Mouse (Mus musculus) thymus, postnatal 14 days (tissue): ENCODE results near the gene Scn8a.

Experiments used
- DNase-seq: peaks from one replicate; pipeline ENCODE4 v3.0.0; 2021

The Scn8a gene

DNA sequence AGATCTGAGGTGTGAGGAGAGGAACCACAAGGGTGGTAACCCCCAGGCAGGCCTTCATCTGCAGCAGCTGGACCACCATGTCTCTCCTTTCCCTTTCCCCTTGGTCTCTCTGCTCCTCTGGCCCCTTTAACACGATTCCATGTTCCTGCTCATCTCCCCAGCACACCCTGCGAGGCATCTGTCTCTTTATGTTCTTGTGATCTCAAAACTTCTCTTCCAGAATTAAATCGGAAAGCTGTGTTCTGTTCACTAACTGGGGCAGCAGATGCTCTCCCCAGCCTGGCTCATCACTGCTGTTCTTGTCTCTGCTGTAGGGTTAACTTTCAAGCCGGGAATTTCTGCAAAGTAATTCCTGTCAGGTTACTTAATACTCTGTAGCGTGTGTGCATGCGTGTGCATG is 91.3 kb downstream of the Scn8a start:
- DNase-seq, result no peak

DNA sequence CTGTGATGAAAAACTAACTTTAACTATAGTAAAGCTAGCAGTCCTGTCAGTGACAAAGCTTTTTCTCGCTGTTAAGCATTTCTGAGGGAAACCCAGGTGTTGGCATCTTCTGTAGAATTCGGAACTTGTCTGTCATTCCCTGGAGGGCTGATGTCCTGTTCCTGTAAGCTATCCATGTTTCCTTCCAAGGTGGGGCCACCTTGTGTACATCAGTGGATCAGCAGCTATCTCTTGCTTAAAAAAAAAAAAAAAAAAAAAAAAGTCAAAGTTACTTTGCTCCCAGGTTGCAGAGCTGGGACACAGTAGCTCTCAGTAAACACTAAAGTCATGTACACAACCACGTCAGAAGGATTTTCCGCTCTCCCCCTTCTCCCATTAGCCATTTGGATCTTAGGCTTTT is 91.9 kb downstream of the Scn8a start:
- no peak for DNase-seq

DNA sequence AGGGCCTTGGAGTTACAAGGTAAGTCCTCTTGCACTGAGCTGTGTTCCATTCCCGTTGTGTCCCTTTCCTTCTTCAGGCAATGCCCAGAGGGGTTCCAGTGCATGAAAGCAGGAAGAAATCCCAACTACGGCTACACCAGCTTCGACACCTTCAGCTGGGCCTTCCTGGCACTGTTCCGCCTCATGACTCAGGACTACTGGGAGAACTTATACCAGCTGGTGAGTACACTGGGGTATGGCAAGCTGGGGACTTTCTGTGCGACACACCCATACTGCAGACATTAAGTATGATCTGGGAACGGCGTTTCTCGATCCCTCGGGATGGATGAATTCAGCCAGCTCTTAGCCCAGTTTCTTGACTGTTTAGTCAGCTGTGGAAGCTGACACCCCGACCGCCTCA is 101.8 kb downstream of the Scn8a start:
- DNase-seq, result no peak

DNA sequence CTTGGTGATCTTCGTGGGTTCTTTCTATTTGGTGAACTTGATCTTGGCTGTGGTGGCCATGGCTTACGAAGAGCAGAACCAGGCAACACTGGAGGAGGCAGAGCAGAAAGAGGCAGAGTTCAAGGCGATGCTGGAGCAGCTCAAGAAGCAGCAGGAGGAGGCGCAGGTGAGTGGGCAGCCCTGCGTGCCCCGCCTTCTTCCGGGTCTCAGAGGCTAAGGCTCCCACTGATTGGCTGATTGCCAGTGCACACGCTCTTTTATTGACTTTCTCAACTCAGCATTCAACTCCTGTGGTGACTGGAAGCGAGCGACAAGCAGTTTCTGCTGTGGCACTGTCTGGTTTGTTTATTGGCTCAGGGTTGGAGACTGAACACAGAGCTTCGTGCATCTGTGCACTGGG is 103.1 kb downstream of the Scn8a start:
- DNase-seq, result peak; percentile 19

DNA sequence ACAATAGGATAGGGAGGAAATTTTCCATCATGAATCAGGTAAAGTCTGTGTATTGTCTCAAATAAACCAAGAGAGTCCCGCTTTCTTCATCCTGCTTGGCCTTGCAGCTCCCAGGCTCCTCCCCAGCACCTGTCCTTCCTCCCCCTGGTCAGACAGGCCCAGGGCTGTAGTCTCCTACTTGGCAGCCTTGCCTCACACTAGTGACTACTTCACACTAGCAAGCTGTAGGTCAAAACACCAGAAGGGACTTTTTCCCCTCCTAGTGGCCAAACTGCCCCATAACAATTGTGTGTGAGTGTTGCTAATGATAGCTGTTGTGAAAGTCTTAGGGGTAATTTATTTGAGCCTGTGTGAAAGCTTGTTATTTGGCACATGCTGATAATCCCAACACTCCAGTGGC is 105.0 kb downstream of the Scn8a start:
- peak; percentile 18 for DNase-seq

DNA sequence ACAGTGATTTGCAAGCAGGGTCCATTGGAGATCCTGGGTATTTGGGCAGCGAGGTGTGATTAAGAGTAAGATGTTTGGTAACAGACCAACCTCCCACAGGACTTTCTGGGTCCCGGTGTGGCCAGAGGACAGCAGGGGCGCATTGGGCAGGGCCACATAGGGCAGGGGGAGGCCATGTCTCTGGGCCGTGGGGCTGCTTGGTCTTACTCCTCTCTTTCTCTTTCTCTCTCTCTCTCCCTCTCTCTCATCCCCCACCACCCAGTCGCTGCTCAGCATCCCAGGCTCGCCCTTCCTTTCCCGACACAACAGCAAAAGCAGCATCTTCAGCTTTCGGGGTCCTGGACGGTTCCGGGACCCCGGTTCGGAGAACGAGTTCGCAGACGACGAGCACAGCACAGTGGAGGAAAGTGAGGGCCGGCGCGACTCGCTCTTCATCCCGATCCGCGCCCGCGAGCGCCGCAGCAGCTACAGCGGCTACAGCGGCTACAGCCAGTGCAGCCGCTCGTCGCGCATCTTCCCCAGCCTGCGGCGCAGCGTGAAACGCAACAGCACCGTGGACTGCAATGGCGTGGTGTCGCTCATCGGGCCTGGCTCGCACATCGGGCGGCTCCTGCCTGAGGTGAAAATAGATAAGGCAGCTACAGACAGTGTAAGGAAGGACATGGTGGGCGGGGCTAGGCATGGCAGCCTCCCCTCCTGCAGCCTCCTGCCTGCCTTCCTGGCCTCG is 113.9 kb downstream of the Scn8a start:
- DNase-seq, result peak; percentile 15

DNA sequence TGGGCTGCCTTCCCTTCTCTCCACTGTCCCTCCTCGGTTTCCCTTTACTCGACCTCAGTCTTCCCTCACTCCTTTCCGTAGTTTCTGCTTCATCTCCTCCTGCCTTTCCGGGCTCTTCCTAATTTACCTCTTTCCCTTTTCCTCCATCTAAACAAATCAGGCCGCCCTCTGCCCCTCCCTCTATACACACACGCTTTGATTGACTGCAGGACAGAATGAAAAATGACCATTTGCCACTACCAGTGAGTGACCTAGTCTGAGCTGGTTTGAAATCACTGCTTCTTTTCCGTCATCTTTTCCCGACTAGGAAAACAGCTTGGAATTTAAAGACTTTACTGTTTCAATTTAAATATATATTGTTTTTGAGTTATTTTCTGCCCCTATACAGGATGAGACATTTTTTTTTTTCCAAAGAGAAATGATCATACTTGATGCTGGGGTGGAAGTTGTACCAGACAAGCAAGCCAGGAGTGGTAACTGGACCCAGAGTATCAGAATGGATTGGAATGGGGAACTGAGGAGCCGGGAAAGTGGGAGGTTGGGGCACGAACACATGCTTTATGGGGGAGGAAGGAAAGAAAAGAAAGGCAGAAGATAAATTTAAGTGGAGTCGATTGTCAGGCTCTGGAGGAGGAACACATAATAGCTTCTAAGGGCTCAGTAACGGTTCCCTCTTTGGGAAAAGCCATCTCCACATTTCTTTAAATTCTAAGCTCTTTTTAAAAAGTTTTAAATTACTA is 114.7 kb downstream of the Scn8a start:
- no peak for DNase-seq

DNA sequence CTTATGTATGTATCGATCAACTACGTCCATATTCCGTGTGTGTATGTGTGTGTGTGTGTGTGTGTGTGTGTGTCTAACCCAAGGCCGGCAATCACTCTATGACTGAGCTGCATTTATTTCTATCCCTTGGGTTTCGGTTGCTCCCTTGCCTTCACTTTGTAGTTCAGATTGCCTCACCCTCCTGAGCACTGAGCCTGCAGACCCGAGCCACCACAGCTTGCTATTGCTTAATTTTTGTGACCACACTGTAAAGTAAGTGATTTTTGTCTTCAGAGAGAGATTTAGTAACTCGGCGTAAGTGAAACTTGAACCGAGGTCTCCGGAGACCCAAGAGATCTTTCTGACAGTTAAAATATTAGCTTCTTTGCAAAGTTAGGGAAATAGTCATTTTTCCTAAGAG is 116.8 kb downstream of the Scn8a start:
- DNase-seq, result no peak

DNA sequence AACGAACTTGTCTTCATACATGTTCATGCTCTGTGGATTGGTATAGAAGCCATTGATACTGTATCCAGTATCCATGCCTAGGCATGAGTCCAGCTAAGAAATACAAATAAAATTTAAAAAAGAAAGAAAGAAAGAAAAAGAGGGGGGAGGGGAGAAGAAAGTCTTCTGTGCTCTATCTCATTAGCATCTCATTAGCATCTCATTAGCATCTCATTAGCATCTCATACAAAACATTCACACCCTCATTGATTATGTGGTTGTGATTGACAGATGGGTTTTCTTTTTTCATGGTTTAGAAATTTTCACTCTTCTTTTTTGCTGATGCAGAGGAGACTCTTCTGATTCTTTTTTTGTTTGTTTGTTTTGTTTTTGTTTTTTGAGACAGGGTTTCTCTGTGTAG is 117.4 kb downstream of the Scn8a start:
- no peak for DNase-seq

DNA sequence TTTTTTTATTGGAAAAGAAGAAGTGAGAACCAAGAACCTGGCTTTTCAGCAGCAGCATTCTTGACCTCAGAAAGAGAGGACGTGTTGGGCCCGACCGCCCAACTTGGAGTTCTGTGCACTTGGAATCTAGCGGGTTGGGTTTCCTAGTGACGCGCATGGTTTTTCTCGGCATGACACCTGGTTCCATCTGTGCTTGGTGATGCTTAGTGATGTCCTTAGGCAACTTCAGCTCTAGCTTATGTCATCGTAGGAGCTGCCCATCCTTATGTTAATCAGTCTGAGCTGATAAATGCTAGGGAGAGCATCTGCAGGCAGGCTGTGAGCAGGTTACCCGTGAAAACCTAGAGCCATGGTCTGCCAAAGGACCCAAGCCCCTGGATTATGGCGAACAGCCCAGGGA is 120.6 kb downstream of the Scn8a start:
- DNase-seq, result no peak

DNA sequence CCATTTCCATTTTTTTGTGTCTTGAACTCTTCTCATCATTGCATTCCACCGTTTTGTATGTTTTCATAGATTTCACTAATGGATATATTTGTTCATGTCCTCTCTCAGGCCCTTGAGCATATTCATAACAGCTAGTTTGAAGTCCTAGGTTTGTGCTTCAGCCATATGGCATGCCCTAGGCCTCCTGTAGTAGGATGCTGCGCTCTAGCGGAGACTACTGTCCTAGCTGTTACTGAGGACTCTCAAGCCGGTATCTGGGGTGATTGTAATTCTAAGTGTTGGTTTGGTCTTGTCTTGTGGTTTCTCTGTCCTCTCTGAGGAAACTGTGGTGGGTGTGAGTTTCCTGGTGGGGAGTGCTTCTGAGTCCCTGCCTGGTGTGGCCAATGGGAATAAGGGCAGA is 127.4 kb downstream of the Scn8a start:
- DNase-seq, result peak; percentile 26

DNA sequence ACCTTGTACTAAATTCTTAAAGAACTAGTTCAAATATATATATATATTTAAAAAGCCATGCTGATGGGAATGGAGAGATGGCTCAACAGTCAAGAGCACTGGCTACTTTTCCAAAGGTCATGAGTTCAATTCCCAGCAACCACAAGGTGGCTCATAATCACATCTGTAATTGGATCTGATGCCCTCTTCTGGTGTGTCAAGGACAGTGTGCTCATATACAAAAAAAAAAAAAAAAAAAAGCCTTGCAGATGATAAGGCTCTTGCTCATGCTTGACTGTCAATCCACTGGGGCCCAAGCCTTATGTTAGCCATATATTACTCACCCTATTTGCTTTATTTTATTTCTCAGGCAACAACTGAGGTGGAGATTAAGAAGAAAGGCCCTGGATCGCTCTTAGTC is 132.0 kb downstream of the Scn8a start:
- DNase-seq, result no peak

DNA sequence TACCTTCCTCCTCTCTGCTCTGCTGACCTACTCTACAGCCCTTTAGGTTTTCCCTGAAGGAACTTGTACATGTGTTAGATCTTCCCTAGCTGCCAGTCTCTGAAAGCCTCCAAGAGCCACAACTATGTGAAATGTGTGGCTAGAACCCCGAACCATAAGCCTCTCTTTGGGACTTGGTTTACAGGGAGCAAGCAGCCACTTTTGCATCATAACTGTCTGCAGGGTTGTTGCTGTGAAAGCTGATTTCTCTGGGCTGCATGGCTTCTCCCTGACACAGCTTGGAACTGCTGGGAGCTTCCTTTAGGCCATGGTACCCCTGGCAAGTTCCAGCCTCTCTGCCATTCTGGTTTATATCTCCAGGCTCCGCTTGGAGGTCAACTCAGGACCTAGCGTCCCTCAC is 132.8 kb downstream of the Scn8a start:
- DNase-seq, result no peak

DNA sequence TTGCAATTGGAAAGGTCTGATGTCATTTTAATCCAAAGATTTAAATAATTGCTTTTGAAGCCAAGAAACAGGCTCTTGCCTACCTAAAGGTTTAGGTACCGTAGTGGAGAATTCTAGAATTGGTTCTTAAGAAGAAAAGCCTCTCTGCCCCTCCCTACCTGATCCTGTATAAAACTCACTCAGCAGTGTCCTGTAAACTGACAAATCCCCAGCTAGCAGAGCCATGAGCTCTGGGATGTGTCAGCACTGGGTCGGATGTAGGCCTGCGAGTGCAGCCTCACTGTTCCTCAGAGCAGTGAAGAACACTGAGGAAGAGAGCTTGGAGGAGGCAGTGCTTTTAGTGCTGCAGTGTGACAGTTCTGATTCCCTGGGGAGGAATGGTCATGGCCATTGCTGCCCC is 134.9 kb downstream of the Scn8a start:
- DNase-seq, result no peak

DNA sequence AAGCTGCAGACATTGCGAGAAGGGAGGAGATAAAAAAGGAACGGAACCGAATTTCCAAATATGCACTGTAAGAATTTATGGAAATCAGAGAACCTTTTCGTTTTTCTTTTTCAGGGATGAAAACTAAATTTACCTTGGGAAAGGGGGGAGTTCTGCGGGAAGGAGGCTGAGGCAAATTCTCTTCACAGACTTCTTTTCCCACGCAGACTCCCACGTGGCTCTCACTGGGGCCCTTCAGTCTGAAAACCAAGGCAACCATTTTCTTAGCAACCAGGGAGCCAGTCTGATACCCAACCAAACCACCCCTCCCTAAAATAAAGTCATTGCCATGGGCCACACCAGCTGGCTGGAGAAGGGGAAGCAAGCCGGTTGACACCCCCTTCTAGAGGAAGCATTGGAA is 136.1 kb downstream of the Scn8a start:
- no peak for DNase-seq

DNA sequence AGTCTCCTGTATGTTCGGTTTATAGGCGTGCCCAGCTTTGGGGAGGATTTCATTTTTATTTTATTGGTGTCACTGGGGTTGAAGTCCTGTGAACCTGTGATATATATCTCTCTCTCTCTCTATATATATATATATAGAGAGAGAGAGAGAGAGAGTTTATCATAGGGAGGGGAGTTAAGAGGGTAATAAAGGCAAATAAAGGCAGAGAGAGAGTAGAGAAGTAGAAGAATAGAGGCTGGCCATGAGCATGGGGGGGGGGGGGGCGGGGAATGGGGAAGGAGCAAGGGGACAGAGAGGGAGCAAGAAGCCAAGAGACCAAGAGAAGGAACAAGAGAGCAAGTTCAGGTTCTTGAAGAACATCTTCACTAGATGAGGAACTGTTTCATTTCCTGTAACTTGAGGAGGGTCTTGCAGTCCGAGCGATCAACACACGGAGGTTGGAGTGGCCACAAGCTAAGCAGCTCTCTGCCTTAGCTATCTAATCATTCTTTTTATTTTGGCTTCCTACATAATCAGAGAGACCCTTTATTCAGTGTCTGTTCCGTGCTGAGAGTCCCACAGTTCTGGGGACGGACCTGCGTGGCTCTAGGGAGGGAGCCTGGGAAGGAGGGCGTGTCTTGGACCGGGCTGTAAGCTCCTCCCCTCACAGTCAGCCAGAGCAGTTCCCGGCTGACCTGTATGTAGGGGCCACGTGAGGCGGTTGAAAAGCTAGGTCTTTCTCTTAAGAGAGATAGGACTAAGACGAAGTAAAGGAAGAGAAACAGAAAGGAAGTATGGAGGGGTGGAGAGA is 136.8 kb downstream of the Scn8a start:
- no peak for DNase-seq

DNA sequence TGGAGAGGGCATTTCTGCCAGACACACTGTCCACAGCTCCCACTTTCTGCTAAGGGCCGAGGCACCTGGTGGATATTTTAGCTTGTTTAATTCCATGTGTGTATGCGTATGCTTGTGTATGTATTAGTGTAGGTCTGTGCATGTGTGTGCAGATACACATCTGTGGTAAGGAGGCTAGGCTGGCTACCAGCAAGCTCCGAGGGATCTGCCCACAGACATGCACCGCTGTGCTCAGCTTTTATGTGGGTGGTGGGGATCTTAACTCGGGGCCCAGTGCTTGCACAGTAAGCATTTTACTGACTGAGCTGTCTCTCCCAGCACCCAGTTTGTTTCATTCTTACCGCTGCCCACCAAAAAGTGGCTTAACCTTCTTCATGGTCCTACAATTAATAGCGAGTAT is 137.6 kb downstream of the Scn8a start:
- no peak for DNase-seq

DNA sequence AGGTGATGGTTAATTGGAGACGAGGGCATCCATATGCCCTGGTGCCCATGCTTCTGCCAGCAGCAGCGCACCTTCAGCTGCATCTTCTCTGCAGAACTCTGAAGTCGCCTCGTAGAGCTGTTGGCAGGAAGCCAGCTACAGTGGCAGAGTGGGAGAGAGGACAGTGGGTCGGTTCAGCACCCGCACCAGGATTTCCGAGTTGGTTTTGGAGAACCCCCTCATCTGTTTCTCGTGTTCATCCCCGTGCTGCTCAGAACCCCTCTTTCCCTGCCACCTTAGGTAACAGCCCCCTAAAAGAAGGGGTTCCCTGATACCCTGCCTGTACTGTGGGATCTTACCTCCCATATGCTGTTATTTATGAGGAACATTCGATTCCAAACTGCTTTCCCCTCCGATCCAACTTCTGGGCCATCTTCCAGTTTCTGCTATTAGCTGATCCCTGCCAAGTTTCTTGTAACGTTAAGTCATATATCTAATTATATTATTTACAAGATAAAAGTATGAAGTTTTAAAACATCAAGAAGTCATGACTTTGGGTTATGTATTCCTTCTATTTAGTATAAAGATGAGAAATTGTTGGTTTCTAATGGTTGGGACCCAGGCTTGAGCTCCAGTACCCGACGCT is 138.8 kb downstream of the Scn8a start:
- DNase-seq, result no peak

DNA sequence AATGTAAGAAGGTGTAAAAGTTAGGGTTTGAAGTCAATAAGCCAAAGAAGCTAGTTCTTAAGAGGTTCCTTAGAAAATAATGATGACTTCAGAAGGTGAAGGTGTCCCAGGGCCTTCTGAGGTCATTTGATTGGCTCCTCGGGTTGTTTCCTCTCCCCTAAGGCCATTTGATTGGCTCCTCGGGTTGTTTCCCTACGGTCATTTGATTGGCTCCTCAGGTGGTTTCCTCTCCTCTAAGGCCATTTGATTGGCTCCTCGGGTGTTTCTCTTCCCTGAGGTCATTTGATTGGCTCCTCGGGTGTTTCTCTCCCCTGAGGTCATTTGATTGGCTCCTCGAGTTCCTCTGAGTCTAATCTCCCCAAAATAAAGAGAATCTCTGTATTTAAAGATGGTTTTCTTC is 141.7 kb downstream of the Scn8a start:
- no peak for DNase-seq

DNA sequence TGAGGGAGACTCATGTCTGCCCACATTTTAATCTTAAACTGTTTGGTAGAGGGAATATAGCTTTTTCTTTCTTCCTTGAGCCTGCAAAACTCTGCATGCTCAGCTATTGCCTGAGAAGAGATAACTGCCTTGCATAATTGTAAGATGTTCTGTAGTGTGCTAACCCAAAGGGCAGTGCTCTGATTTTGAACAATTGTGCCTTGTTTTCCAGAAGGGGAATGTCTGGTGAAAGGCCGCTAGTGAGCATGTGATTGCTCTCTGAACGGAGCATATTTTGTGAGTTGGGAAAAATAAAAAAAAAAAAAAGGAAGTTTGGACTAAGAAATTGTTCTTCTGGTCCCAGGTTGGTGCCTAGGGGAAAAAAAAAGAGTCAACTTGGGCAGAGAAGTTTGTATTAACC is 159.3 kb downstream of the Scn8a start:
- DNase-seq, result no peak

DNA sequence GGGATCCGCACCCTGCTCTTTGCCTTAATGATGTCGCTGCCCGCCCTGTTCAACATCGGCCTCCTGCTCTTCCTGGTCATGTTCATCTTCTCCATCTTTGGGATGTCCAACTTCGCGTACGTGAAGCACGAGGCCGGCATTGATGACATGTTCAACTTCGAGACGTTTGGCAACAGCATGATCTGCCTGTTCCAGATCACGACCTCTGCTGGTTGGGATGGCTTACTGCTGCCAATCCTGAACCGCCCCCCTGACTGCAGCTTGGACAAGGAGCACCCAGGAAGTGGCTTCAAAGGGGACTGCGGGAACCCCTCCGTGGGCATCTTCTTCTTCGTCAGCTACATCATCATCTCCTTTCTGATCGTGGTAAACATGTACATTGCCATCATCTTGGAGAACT is 170.0 kb downstream of the Scn8a start:
- DNase-seq, result peak; percentile 33

DNA sequence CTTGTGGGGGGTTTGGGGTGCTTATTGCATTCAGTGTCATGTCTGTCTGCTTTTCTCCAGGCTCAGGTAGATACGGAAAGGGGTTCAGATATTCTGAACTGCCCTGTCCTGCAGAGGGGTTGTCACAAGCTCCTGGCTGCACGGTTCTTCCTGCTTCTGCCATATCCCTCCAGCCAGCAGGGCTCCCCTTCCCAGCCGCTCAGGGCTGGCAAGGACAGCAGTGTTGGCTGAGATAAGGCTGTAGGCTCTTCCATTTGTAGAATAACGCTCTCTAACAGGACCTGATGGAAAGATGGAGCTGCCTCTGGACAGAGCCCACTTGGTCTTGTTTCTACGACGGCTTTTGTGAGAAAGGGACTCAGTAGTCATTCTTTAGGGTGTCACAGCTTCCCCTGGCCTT is 172.3 kb downstream of the Scn8a start:
- DNase-seq, result no peak

DNA sequence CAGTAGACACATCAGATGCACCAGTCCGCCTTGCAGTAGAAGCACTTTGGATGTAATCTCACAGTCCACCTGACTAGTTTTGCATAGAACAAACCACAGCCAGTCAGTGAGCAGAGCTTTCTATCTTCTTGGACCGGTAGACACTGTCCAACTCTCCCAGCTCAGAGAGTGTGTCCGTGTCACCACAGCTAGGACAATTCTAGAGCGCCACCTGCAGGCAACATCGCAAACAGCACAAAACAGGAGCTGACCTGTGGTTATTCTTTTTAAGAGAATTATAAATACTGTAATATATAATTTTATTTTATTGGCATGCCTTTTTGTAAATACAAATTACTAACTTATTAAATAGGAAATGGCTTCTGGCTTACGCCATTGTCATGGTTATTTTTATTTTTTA is 173.0 kb downstream of the Scn8a start:
- DNase-seq, result peak; percentile 51

DNA sequence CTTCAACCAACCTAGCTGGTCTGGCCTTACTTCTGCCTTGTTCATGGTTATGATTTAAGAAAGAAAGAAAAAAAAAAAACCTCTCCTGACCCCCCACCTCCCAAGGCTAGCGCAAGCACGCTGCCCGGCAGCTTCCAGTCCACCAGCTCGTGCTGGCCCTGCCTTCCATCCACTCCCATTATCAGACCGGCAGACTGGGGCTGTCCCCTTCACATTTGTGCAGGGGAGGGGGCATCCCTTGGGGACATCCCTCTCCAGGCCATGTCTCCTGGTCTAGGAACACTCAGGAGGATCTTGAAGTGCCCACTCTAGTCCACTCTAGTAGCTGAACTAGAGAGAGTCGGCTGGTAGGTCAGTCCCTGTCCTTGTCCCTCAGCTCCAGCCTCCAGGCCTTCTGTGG is 174.9 kb downstream of the Scn8a start:
- DNase-seq, result no peak
